Mouse (Mus musculus) heart, postnatal 0 days (tissue): Measurements from ENCODE around the gene Cd3e. TPM values are rescaled to one million over a fixed set of nuclear protein-coding genes. Genes with fewer than 3 reads are reported as not detected.

Experiments used
- ATAC-seq: fragments of 200-750 bp; cut with Nextera tagmentation; 2 replicates; pipeline ENCODE4 v1.8.0; 2017; ENCODE audit warnings: low read depth, moderate number of reproducible peaks, moderate library complexity; ENCODE audit not compliant: insufficient read depth
- DNase-seq: peaks from one replicate; pipeline ENCODE4 v3.0.0-alpha.2; 2016; ENCODE audit warnings: low spot score
- H3K27ac ChIP-seq: fragments of 300-500 bp; sonication (generic); 2 replicates; pipeline ENCODE4 v1.5.1; 2014; ENCODE audit warnings: low read depth, mild to moderate bottlenecking
- H3K27me3 ChIP-seq: fragments of 300-500 bp; sonication (generic); 2 replicates; pipeline ENCODE4 v1.6.1; 2014; ENCODE audit warnings: low read length, mixed read lengths; ENCODE audit not compliant: control insufficient read depth, insufficient read depth
- H3K36me3 ChIP-seq: fragments of 300-500 bp; sonication (generic); replicated peaks from 2 replicates; pipeline ENCODE4 v1.6.1; 2014; ENCODE audit warnings: low read length, mixed read lengths; ENCODE audit not compliant: control insufficient read depth, insufficient read depth
- H3K4me1 ChIP-seq: fragments of 300-500 bp; sonication (generic); 2 replicates; pipeline ENCODE4 v1.6.1; 2014; ENCODE audit warnings: antibody characterized with exemption; ENCODE audit not compliant: control insufficient read depth, insufficient read depth
- H3K4me2 ChIP-seq: fragments of 300-500 bp; sonication (generic); 2 replicates; pipeline ENCODE4 v1.6.1; 2014; ENCODE audit warnings: low read depth, mild to moderate bottlenecking, low read length, moderate library complexity
- H3K4me3 ChIP-seq: fragments of 300-500 bp; sonication (generic); 2 replicates; pipeline ENCODE4 v1.5.1; 2014; ENCODE audit warnings: low read depth, low read length
- H3K9ac ChIP-seq: fragments of 300-500 bp; sonication (generic); replicated peaks from 2 replicates; pipeline ENCODE4 v1.6.1; 2014; ENCODE audit warnings: low read depth, low read length, mixed read lengths
- H3K9me3 ChIP-seq: fragments of 300-500 bp; sonication (generic); replicated peaks from 2 replicates; pipeline ENCODE4 v1.6.1; 2016; ENCODE audit warnings: low read length; ENCODE audit not compliant: control insufficient read depth
- CTCF ChIP-seq: IDR thresholded peaks from 2 replicates; pipeline ENCODE4 v1.5.1; 2016; ENCODE audit warnings: antibody characterized with exemption, control low read depth, low read depth
- EP300 ChIP-seq: IDR thresholded peaks from 2 replicates; pipeline ENCODE4 v1.6.1; 2016; ENCODE audit warnings: antibody characterized with exemption, low read depth
- WGBS: fragments of 180-500 bp; shearing (Covaris S2); extraction: QIAGEN DNeasy Blood & Tissue Kit; methylation state at CpG from one replicate; pipeline ENCODE4 v1.1.7; 2014; 5-methylcytosine and 5-hydroxymethylcytosine counted together
- polyA plus RNA-seq: library from polyadenylated mRNA; unstranded; fragments of >200 nt; fragmentation: Nextera tagmentation; extraction: Ambion mirVana; gene quantifications from 2 replicates; pipeline ENCODE4 v1.2.1, GENCODE M21; 2015
- total RNA-seq: library from RNA; depleted of rRNA; stranded (reverse); fragments of >200 nt; gene quantifications from 2 replicates; pipeline ENCODE4 v1.2.3, GENCODE M21; 2014; ENCODE audit warnings: low replicate concordance

The Cd3e gene
- total and polyA plus RNA-seq, 2 experiments from 2014 or later = 0.14 TPM; not detected in 1

DNA sequence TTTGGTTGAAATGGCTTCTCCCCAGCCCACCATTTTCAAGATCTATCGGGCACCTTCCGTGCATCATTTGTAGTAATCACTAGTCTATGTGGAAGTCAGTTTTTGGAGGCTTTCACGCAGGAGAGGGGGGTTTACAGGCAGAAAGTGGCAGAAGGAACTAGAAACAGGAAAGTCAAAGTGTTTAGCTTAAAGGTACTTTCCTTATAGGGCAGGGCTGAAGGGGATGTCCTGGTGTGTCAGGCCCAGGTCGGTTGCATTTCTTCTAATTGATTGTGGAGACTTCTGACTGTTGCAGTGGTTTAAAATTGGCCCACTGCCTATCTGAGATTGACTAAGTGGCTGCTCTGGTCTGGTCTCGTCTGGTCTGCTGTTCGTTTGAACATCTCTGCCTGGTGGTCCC, 20.9 kb upstream of the Cd3e start:
- no peak for TF ChIP-seq EP300
- TF ChIP-seq CTCF = no peak
- H3K4me1 ChIP-seq = no peaks in the 10 kb centered on the region
- 47% methylated on average over 6 of the region's 6 CpGs for WGBS
- H3K9me3 ChIP-seq = no peaks in the 10 kb centered on the region
- no peaks in the 10 kb centered on the region for H3K36me3 ChIP-seq
- no peak for DNase-seq
- no peak overlapping the region for H3K4me2 ChIP-seq
- ATAC-seq = no peak
- H3K27me3 ChIP-seq = peaks cover 32% of the 10 kb centered on the region
- no peak overlapping the region for H3K9ac ChIP-seq
- no peak overlapping the region for H3K4me3 ChIP-seq
- no peak overlapping the region for H3K27ac ChIP-seq

DNA sequence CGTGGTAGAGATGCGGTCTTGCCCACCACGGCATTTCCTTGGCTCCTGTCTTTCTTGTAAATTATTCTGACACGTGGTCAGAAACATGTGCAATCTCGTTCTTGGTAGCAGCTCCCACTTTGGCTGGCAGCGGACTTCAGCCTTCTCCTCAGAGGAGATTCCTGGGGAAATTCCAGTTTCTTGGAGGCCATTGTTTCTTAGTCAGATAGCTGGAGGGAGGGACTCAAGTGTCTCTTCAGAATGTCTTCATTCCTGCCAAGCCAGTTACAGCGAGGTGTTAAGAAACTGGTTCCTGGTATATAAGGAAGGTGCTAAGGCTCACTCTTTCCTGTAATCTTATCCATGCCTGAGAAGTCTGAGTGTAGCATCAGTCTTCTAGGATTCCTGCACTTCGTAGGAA, 17.9 kb upstream of the Cd3e start:
- Histone ChIP-seq H3K36me3 (no peaks in the 10 kb centered on the region), H3K9ac (no peak overlapping the region), H3K4me3 (no peak overlapping the region), H3K27ac (no peak overlapping the region), H3K9me3 (no peaks in the 10 kb centered on the region), H3K4me1 (no peaks in the 10 kb centered on the region), H3K27me3 (peaks cover 33% of the 10 kb centered on the region), H3K4me2 (no peak overlapping the region)
- DNase-seq = no peak
- no peak for ATAC-seq
- WGBS = 55% methylated on average over 8 of the region's 8 CpGs
- TF ChIP-seq CTCF = no peak
- TF ChIP-seq EP300 = no peak

GRCm38 (mm10) chr9:45024187-45024586, 14.8 kb upstream of the Cd3e start:
- no peak overlapping the region for H3K4me3 ChIP-seq
- H3K4me1 ChIP-seq = no peaks in the 10 kb centered on the region
- no peak overlapping the region for H3K27ac ChIP-seq
- no peak overlapping the region for H3K9ac ChIP-seq
- DNase-seq = no peak
- no peaks in the 10 kb centered on the region for H3K9me3 ChIP-seq
- ATAC-seq = no peak
- peaks cover 24% of the 10 kb centered on the region for H3K27me3 ChIP-seq
- TF ChIP-seq CTCF (no peak), EP300 (no peak)
- 55% methylated on average over 2 of the region's 2 CpGs for WGBS
- no peak overlapping the region for H3K4me2 ChIP-seq
- no peaks in the 10 kb centered on the region for H3K36me3 ChIP-seq

DNA sequence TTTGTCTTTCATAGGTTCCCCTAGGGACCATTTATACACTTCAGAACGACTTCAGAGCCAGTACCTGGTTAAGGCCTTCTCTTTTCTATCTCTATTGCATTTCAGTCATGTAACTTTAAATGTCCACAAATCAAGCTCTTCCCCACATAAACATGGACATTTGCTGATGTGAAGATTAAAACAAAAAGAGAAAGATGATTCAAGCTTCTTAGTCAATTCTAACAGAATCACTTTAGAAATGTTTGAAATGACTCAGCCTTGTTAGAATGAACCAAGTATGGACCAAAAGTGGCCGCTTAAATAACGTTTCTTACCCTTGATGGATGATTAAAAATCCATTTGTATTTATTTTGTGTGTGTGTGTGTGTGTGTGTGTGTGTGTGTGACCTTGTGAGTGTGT, 14.2 kb upstream of the Cd3e start:
- Histone ChIP-seq H3K9ac (no peak overlapping the region), H3K27me3 (peaks cover 19% of the 10 kb centered on the region), H3K4me1 (no peaks in the 10 kb centered on the region), H3K27ac (no peak overlapping the region), H3K36me3 (no peaks in the 10 kb centered on the region), H3K4me2 (no peak overlapping the region), H3K9me3 (no peaks in the 10 kb centered on the region), H3K4me3 (no peak overlapping the region)
- TF ChIP-seq CTCF (no peak), EP300 (no peak)
- no peak for DNase-seq
- ATAC-seq = no peak
- WGBS = 55% methylated on average over 3 of the region's 3 CpGs

DNA sequence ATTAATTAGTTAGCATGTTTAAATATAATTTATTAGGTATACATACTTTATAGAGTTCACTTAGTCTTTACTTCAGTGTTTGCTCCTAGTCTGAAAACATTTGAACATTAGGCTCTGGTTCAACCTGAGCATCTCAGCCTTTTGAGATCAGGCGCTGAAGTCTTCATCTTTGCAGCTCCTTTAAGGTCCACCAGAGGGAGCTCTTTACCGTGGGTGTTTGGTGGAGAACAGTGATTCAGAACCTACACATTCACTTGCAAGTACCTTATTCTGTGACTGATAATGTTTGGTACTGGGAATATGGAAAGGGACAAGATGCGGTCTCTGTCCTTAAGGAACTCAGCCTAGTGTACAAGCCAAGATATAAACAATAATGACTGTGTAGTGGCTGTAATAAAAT, 13.4 kb upstream of the Cd3e start:
- H3K4me1 ChIP-seq = no peaks in the 10 kb centered on the region
- DNase-seq (peak; percentile 52), ATAC-seq (no peak)
- 10% methylated on average over 3 of the region's 3 CpGs for whole genome bisulfite sequencing
- no peaks in the 10 kb centered on the region for H3K36me3 ChIP-seq
- no peak overlapping the region for H3K9ac ChIP-seq
- TF ChIP-seq EP300 = no peak
- peak; percentile 90 for TF ChIP-seq CTCF
- no peak overlapping the region for H3K27ac ChIP-seq
- H3K9me3 ChIP-seq = no peaks in the 10 kb centered on the region
- no peak overlapping the region for H3K4me3 ChIP-seq
- no peak overlapping the region for H3K4me2 ChIP-seq
- peaks cover 14% of the 10 kb centered on the region for H3K27me3 ChIP-seq

DNA sequence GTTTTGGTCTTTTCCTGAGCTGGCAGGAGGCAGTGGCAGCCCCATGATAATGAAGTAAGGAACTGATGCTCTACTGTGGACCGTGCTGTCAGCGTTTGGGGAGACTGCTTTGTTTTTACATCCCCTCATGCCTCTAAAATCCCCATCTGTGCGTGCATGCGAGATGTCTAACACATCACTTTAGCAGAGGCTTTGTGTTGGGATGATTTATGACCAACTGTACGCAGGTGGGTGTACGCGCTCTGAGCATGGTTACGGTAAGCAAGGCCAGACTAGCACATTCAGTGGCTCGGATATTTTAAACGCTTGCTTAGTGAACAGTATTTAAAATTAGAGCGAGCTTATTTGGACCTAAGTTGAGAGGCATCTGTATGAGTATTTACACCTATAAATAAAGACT, 8.6 kb upstream of the Cd3e start:
- 79% methylated on average over 11 of the region's 11 CpGs for WGBS
- Histone ChIP-seq H3K27me3 (no peaks in the 10 kb centered on the region), H3K36me3 (no peaks in the 10 kb centered on the region), H3K9ac (no peak overlapping the region), H3K27ac (no peak overlapping the region), H3K4me2 (no peak overlapping the region), H3K4me3 (no peak overlapping the region), H3K4me1 (no peaks in the 10 kb centered on the region), H3K9me3 (no peaks in the 10 kb centered on the region)
- DNase-seq = no peak
- no peak for ATAC-seq
- TF ChIP-seq CTCF (no peak), EP300 (no peak)
